Mouse (Mus musculus) skeletal muscle tissue, postnatal 0 days (tissue): ENCODE measurements around the gene Krtap31-1. TPM values are rescaled to one million over a fixed set of nuclear protein-coding genes. Genes with fewer than 3 reads are reported as not detected.

ENCODE experiments used
- polyA plus RNA-seq: library from polyadenylated mRNA; unstranded; fragments of >200 nt; fragmentation: Nextera tagmentation; extraction: Ambion mirVana; gene quantifications from 2 replicates; pipeline ENCODE4 v1.2.1, GENCODE M21; 2015

Gene Krtap31-1
- not detected in 2 replicates for polyA plus RNA-seq

GRCm38 (mm10) chr11:99907620-99908019 is at the start of gene Krtap31-1:
Gene Krtap31-1 (plus strand): TSS chr11:99907920.

GRCm38 (mm10) chr11:99864176-99864575 is 43.5 kb upstream of the Krtap31-1 start, which contains the start of gene Gm11559:
Gene Gm11559 (plus strand): TSS chr11:99864476.

GRCm38 (mm10) chr11:99873089-99873488 is 34.6 kb upstream of the Krtap31-1 start, which contains the start of gene Krtap9-1:
Gene Krtap9-1 (plus strand): TSS chr11:99873389.

GRCm38 (mm10) chr11:99878887-99879286 is 28.8 kb upstream of the Krtap31-1 start, which contains the start of gene Gm11567:
Gene Gm11567 (plus strand): TSS chr11:99879187.

GRCm38 (mm10) chr11:99914451-99914850 is 6.7 kb downstream of the Krtap31-1 start, which contains the start of gene Gm11565:
Gene Gm11565 (plus strand): TSS chr11:99914751.

GRCm38 (mm10) chr11:99935991-99936390 is 28.3 kb downstream of the Krtap31-1 start, which contains the start of gene Krtap31-2:
Gene Krtap31-2 (plus strand): TSS chr11:99936291.

GRCm38 (mm10) chr11:99948175-99948574 is 40.5 kb downstream of the Krtap31-1 start, which contains the start of gene Krtap9-5:
Gene Krtap9-5 (plus strand): TSS chr11:99948475.

Other genes starting within 250 kb of the Krtap31-1 start
- gene Gm11563, start 249.0 kb upstream of the Krtap31-1 start, polyA plus RNA-seq, result not detected in 2 replicates
- not detected in 2 replicates for gene Krtap4-6, start 242.0 kb upstream of the Krtap31-1 start, polyA plus RNA-seq
- not detected in 2 replicates for gene Gm14190, start 217.2 kb upstream of the Krtap31-1 start, polyA plus RNA-seq
- not detected in 2 replicates for gene Gm14180, start 173.6 kb upstream of the Krtap31-1 start, polyA plus RNA-seq
- gene Gm11595, start 135.0 kb upstream of the Krtap31-1 start, polyA plus RNA-seq, result not detected in 2 replicates
- not detected in 2 replicates for gene Krtap4-8, start 127.2 kb upstream of the Krtap31-1 start, polyA plus RNA-seq
- not detected in 2 replicates for gene Krtap4-9, start 122.7 kb upstream of the Krtap31-1 start, polyA plus RNA-seq
- gene Gm11596, start 114.5 kb upstream of the Krtap31-1 start, polyA plus RNA-seq, result not detected in 2 replicates
- not detected in 2 replicates for gene Gm11569, start 109.0 kb upstream of the Krtap31-1 start, polyA plus RNA-seq
- gene Gm11554, start 103.5 kb upstream of the Krtap31-1 start, polyA plus RNA-seq, result not detected in 2 replicates
- not detected in 2 replicates for gene Krtap4-13, start 98.0 kb upstream of the Krtap31-1 start, polyA plus RNA-seq
- not detected in 2 replicates for gene Gm11564, start 92.3 kb upstream of the Krtap31-1 start, polyA plus RNA-seq
- gene 2300003K06Rik, start 69.9 kb upstream of the Krtap31-1 start, polyA plus RNA-seq, result not detected in 2 replicates
- gene Krtap4-16, start 56.3 kb upstream of the Krtap31-1 start, polyA plus RNA-seq, result not detected in 2 replicates
- not detected in 2 replicates for gene Gm11568, start 50.0 kb upstream of the Krtap31-1 start, polyA plus RNA-seq
- not detected in 2 replicates for gene Gm11559, start 43.4 kb upstream of the Krtap31-1 start, polyA plus RNA-seq
- gene Krtap9-1, start 34.5 kb upstream of the Krtap31-1 start, polyA plus RNA-seq, result not detected in 2 replicates
- not detected in 2 replicates for gene Gm11567, start 28.7 kb upstream of the Krtap31-1 start, polyA plus RNA-seq
- not detected in 2 replicates for gene Gm11565, start 6.8 kb downstream of the Krtap31-1 start, polyA plus RNA-seq
- gene Krtap31-2, start 28.4 kb downstream of the Krtap31-1 start, polyA plus RNA-seq, result not detected in 2 replicates
- gene Krtap9-5, start 40.6 kb downstream of the Krtap31-1 start, polyA plus RNA-seq, result not detected in 2 replicates
- gene Krtap29-1, start 71.1 kb downstream of the Krtap31-1 start, polyA plus RNA-seq, result not detected in 2 replicates
- not detected in 2 replicates for gene Krtap16-1, start 78.7 kb downstream of the Krtap31-1 start, polyA plus RNA-seq
- gene Krtap17-1, start 86.1 kb downstream of the Krtap31-1 start, polyA plus RNA-seq, result 0.35 TPM in 1 of 2 replicates, not detected in the other
- gene Krt33a, start 108.3 kb downstream of the Krtap31-1 start, polyA plus RNA-seq, result not detected in 2 replicates
- 1.1 and 1.4 TPM in 2 replicates for gene Krt33b, start 121.9 kb downstream of the Krtap31-1 start, polyA plus RNA-seq
- gene Krt34, start 133.6 kb downstream of the Krtap31-1 start, polyA plus RNA-seq, result not detected in 2 replicates
- gene Krt31, start 142.6 kb downstream of the Krtap31-1 start, polyA plus RNA-seq, result 0.22 and 0.33 TPM in 2 replicates
- gene Krt32, start 180.3 kb downstream of the Krtap31-1 start, polyA plus RNA-seq, result not detected in 2 replicates
- gene Krt35, start 188.3 kb downstream of the Krtap31-1 start, polyA plus RNA-seq, result 0.07 TPM in 1 of 2 replicates, not detected in the other
- gene Krt36, start 197.7 kb downstream of the Krtap31-1 start, polyA plus RNA-seq, result not detected in 2 replicates
- gene Krt13, start 213.6 kb downstream of the Krtap31-1 start, polyA plus RNA-seq, result not detected in 2 replicates
- 19.8 TPM in 1 of 2 replicates, not detected in the other for gene Krt15, start 228.0 kb downstream of the Krtap31-1 start, polyA plus RNA-seq
- gene Krt19, start 240.7 kb downstream of the Krtap31-1 start, polyA plus RNA-seq, result 0.55 and 0.63 TPM in 2 replicates